Mouse (Mus musculus) neutrophil, adult 65 days (primary cell): Measurements from ENCODE around the gene Tab2. TPM values are rescaled to one million over a fixed set of nuclear protein-coding genes. Genes with fewer than 3 reads are reported as not detected.

ENCODE experiments used
- total RNA-seq: library from RNA; stranded (reverse); gene quantifications from 2 replicates; pipeline ENCODE4 v1.2.4, GENCODE M21; 2023

The Tab2 gene
- total RNA-seq: 88.3 and 93.6 TPM in 2 replicates

GRCm38 (mm10) chr10:7956228-7957001 is at the start of gene Tab2:
Tab2 (minus strand) TSS chr10:7956230.

Other genes starting within 250 kb of the Tab2 start
- 48.0 and 53.2 TPM in 2 replicates for gene Katna1, start 230.2 kb downstream of the Tab2 start, total RNA-seq
- gene Ginm1, start 163.4 kb downstream of the Tab2 start, total RNA-seq: 25.7 and 41.6 TPM in 2 replicates
- 42.5 and 61.4 TPM in 2 replicates for gene Ppil4, start 163.3 kb downstream of the Tab2 start, total RNA-seq
- gene Zc3h12d, start 123.8 kb downstream of the Tab2 start, total RNA-seq: 1.7 and 2.3 TPM in 2 replicates